Mouse (Mus musculus): ENCODE data around the gene Hyou1. TPM values are rescaled to one million over a fixed set of nuclear protein-coding genes. Genes with fewer than 3 reads are reported as not detected.

Hyou1 gene
- polyA plus RNA-seq, 1 experiment = 114 TPM

GRCm38 (mm10) chr9:44342173-44342572 is 37.1 kb upstream of the Hyou1 start:
- TF ChIP-seq POLR2A (IDR thresholded peaks at IDR 0.05; ENCODE audit: insufficient read depth, low read length) = no peak
- TF ChIP-seq EP300 (IDR thresholded peaks at IDR 0.05; ENCODE audit: insufficient read depth, low read depth, low read length) = no peak
- TF ChIP-seq CTCF (IDR thresholded peaks at IDR 0.05; ENCODE audit: low read depth, low read length) = no peak
- Histone ChIP-seq H3K9me3 (replicated peaks; ENCODE audit: control insufficient read depth, insufficient read depth, low read length, poor library complexity, severe bottlenecking) (no peaks in the 10 kb centered on the region), H3K27ac (ENCODE audit: insufficient read depth, low read length) (no peak overlapping the region), H3K36me3 (ENCODE audit: control insufficient read depth, insufficient read depth, low read length, poor library complexity, severe bottlenecking) (no peaks in the 10 kb centered on the region; the same call in none of the 2 replicates), H3K4me1 (ENCODE audit: control insufficient read depth, insufficient read depth, low read length) (peaks cover 6% of the 10 kb centered on the region), H3K4me3 (ENCODE audit: low read depth, low read length) (no peak overlapping the region), H3K9ac (ENCODE audit: low read depth, poor library complexity, severe bottlenecking) (no peak overlapping the region), H3K27me3 (ENCODE audit: control insufficient read depth, insufficient read depth, low read length, poor library complexity, severe bottlenecking) (no peaks in the 10 kb centered on the region)

GRCm38 (mm10) chr9:44342605-44343004 is 36.7 kb upstream of the Hyou1 start:
- Histone ChIP-seq H3K9ac (ENCODE audit: low read depth, poor library complexity, severe bottlenecking) (no peak overlapping the region), H3K4me3 (ENCODE audit: low read depth, low read length) (no peak overlapping the region), H3K27ac (ENCODE audit: insufficient read depth, low read length) (no peak overlapping the region), H3K9me3 (replicated peaks; ENCODE audit: control insufficient read depth, insufficient read depth, low read length, poor library complexity, severe bottlenecking) (no peaks in the 10 kb centered on the region), H3K27me3 (ENCODE audit: control insufficient read depth, insufficient read depth, low read length, poor library complexity, severe bottlenecking) (no peaks in the 10 kb centered on the region), H3K4me1 (ENCODE audit: control insufficient read depth, insufficient read depth, low read length) (peaks cover 10% of the 10 kb centered on the region), H3K36me3 (ENCODE audit: control insufficient read depth, insufficient read depth, low read length, poor library complexity, severe bottlenecking) (no peaks in the 10 kb centered on the region; the same call in 1 of the 2 replicates)
- TF ChIP-seq CTCF (IDR thresholded peaks at IDR 0.05; ENCODE audit: low read depth, low read length) = no peak
- TF ChIP-seq POLR2A (IDR thresholded peaks at IDR 0.05; ENCODE audit: insufficient read depth, low read length) = no peak

GRCm38 (mm10) chr9:44343290-44343689 is 36.0 kb upstream of the Hyou1 start:
- Histone ChIP-seq H3K36me3 (ENCODE audit: control insufficient read depth, insufficient read depth, low read length, poor library complexity, severe bottlenecking) (peaks cover 4% of the 10 kb centered on the region), H3K27ac (ENCODE audit: insufficient read depth, low read length) (peak overlapping the region; percentile 42; the same call in 1 of the 2 replicates)

GRCm38 (mm10) chr9:44343781-44344421 is 35.4 kb upstream of the Hyou1 start, which contains the start of gene Hmbs:
Hmbs (minus strand) TSS chr9:44344228.
- peak within 1 kb of the TSS; percentile 75 for H3K4me3 ChIP-seq (ENCODE audit: low read depth, low read length)
- H3K36me3 ChIP-seq (ENCODE audit: control insufficient read depth, insufficient read depth, low read length, poor library complexity, severe bottlenecking) = peaks cover 4% of the 10 kb centered on the region; the same call in 1 of the 2 replicates
- TF ChIP-seq EP300 (IDR thresholded peaks at IDR 0.05; ENCODE audit: insufficient read depth, low read depth, low read length) (0 out of 2 replicates have a peak, but pooled peaks have one; percentile 40), CTCF (IDR thresholded peaks at IDR 0.05; ENCODE audit: low read depth, low read length) (no peak), POLR2A (IDR thresholded peaks at IDR 0.05; ENCODE audit: insufficient read depth, low read length) (peak; percentile 50)
- H3K4me1 ChIP-seq (ENCODE audit: control insufficient read depth, insufficient read depth, low read length) = peaks cover 10% of the 10 kb centered on the region
- H3K27me3 ChIP-seq (ENCODE audit: control insufficient read depth, insufficient read depth, low read length, poor library complexity, severe bottlenecking) = no peaks in the 10 kb centered on the region
- peak within 1 kb of the TSS; percentile 72 for H3K27ac ChIP-seq (ENCODE audit: insufficient read depth, low read length)
- H3K9me3 ChIP-seq (replicated peaks; ENCODE audit: control insufficient read depth, insufficient read depth, low read length, poor library complexity, severe bottlenecking) = no peaks in the 10 kb centered on the region
- peak within 1 kb of the TSS; percentile 77 for H3K9ac ChIP-seq (ENCODE audit: low read depth, poor library complexity, severe bottlenecking)

More at GRCm38 (mm10) chr9:44343290-44343689, 36.0 kb upstream of the Hyou1 start:
- Histone ChIP-seq H3K4me1 (ENCODE audit: control insufficient read depth, insufficient read depth, low read length) (peaks cover 10% of the 10 kb centered on the region), H3K9ac (ENCODE audit: low read depth, poor library complexity, severe bottlenecking) (peak overlapping the region; percentile 77), H3K27me3 (ENCODE audit: control insufficient read depth, insufficient read depth, low read length, poor library complexity, severe bottlenecking) (no peaks in the 10 kb centered on the region), H3K4me3 (ENCODE audit: low read depth, low read length) (peak overlapping the region; percentile 75), H3K9me3 (replicated peaks; ENCODE audit: control insufficient read depth, insufficient read depth, low read length, poor library complexity, severe bottlenecking) (no peaks in the 10 kb centered on the region)
- TF ChIP-seq CTCF (IDR thresholded peaks at IDR 0.05; ENCODE audit: low read depth, low read length) (no peak), EP300 (IDR thresholded peaks at IDR 0.05; ENCODE audit: insufficient read depth, low read depth, low read length) (no peak), POLR2A (IDR thresholded peaks at IDR 0.05; ENCODE audit: insufficient read depth, low read length) (no peak)

- Histone ChIP-seq H3K9me3 (replicated peaks; ENCODE audit: control insufficient read depth, insufficient read depth, low read length, poor library complexity, severe bottlenecking) (no peaks in the 10 kb centered on the region), H3K36me3 (ENCODE audit: control insufficient read depth, insufficient read depth, low read length, poor library complexity, severe bottlenecking) (peaks cover 7% of the 10 kb centered on the region; the same call in 1 of the 2 replicates), H3K9ac (ENCODE audit: low read depth, poor library complexity, severe bottlenecking) (no peak overlapping the region), H3K4me1 (ENCODE audit: control insufficient read depth, insufficient read depth, low read length) (peaks cover 10% of the 10 kb centered on the region), H3K27ac (ENCODE audit: insufficient read depth, low read length) (no peak overlapping the region), H3K4me3 (ENCODE audit: low read depth, low read length) (no peak overlapping the region), H3K27me3 (ENCODE audit: control insufficient read depth, insufficient read depth, low read length, poor library complexity, severe bottlenecking) (no peaks in the 10 kb centered on the region)
- TF ChIP-seq EP300 (IDR thresholded peaks at IDR 0.05; ENCODE audit: insufficient read depth, low read depth, low read length) = no peak
- TF ChIP-seq CTCF (IDR thresholded peaks at IDR 0.05; ENCODE audit: low read depth, low read length) = no peak
- no peak for TF ChIP-seq POLR2A (IDR thresholded peaks at IDR 0.05; ENCODE audit: insufficient read depth, low read length)
These were observed 33.5 kb upstream of the Hyou1 start for GRCm38 (mm10) chr9:44345570-44346433.
